Mouse (Mus musculus): ENCODE results near the gene Apol9b. TPM values are rescaled to one million over a fixed set of nuclear protein-coding genes. Genes with fewer than 3 reads are reported as not detected.

The Apol9b gene
- polyA plus RNA-seq (2012; fragmentation: generic; extraction: Trizol), result 10 to 100 TPM in 1 of 2 experiments, 1 to 10 TPM in 1; 5.1 to 43.6 TPM

DNA sequence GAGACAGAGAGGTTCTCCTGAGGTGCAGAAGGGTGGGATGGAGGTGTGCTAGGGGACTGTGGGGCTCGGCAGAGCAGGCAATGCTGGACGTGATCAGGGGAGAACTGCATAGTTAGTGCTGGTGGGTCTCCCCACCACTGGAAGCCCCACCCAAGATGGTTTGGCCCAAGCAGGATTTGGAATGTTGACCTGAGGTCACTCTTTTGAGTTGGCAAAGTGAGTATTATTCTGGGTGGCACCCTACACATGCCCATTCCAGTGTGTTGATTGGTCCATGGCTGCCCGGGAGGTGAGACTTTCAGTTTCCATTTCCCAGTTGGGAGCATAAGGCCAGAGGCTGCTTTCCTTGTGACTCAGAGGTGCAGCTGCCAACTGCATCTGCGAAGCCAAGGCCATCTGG lies at the start of gene Apol9b:
Gene Apol9b (plus strand): TSS at position 301 of the 400 bp plus-strand sequence.

GRCm38 (mm10) chr15:77698656-77699055 lies 30.2 kb upstream of the Apol9b start, which contains the start of gene Apol7e:
Gene Apol7e, plus strand, starts transcription at chr15:77698857.

DNA sequence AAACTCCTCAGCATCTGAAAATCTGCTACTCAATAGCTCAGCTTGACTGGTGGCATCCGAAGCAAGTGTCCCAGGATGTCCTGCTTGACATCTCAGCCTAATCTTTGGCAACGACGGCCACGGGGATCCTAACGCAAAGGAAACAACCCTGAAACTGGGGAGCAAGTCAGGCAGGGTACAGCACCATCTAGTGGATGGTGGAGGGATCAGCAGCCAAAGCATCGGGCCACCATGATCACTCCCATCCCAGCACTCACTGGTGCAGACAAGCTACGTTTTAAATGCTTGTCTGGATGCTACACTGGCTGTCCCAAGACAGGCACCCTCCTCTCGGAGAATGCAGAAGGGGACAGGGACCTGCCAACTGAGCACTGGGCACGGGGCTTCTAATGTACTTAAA lies 28.0 kb downstream of the Apol9b start, which contains the start of gene Apol8:
Gene Apol8 (minus strand): TSS at position 156 of the 400 bp plus-strand sequence.

Other genes starting within 250 kb of the Apol9b start
- under 1 TPM; 0.04 to 0.12 TPM for gene Apol11a, start 220.8 kb upstream of the Apol9b start, polyA plus RNA-seq (2012; fragmentation: generic; extraction: Trizol)
- not detected for gene Apol7c, start 195.7 kb upstream of the Apol9b start, polyA plus RNA-seq (2012; fragmentation: generic; extraction: Trizol)
- not detected for gene 1700025B11Rik, start 167.1 kb upstream of the Apol9b start, polyA plus RNA-seq (2012; fragmentation: generic; extraction: Trizol)
- 1 to 10 TPM in 1 of 2 experiments, under 1 TPM in 1; 0.25 to 3.8 TPM for gene Apol10b, start 132.9 kb upstream of the Apol9b start, polyA plus RNA-seq (2012; fragmentation: generic; extraction: Trizol)
- not detected for gene Gm36245, start 129.8 kb upstream of the Apol9b start, polyA plus RNA-seq (2012; fragmentation: generic; extraction: Trizol)
- not detected for gene Apol11b, start 85.8 kb upstream of the Apol9b start, polyA plus RNA-seq (2012; fragmentation: generic; extraction: Trizol)
- not detected for gene Apol7e, start 30.2 kb upstream of the Apol9b start, polyA plus RNA-seq (2012; fragmentation: generic; extraction: Trizol)
- gene Apol8, start 28.0 kb downstream of the Apol9b start, polyA plus RNA-seq (2012; fragmentation: generic; extraction: Trizol), result under 1 TPM; 0.06 to 0.59 TPM
- 100 to 1,000 TPM; 107 to 385 TPM for gene Myh9, start 113.1 kb downstream of the Apol9b start, polyA plus RNA-seq (2012; fragmentation: generic; extraction: Trizol)
- gene Txn2, start 200.0 kb downstream of the Apol9b start, polyA plus RNA-seq (2012; fragmentation: generic; extraction: Trizol), result 100 to 1,000 TPM; 209 to 351 TPM
- gene Foxred2, start 227.7 kb downstream of the Apol9b start, polyA plus RNA-seq (2012; fragmentation: generic; extraction: Trizol), result 10 to 100 TPM in 1 of 2 experiments, 1 to 10 TPM in 1; 1.4 to 18.8 TPM
- 100 to 1,000 TPM; 267 to 465 TPM for gene Eif3d, start 241.8 kb downstream of the Apol9b start, polyA plus RNA-seq (2012; fragmentation: generic; extraction: Trizol)

All from C3H10T1/2 (cell line).